Mouse (Mus musculus): ENCODE results near the gene Pcgf5.

Gene Pcgf5

DNA sequence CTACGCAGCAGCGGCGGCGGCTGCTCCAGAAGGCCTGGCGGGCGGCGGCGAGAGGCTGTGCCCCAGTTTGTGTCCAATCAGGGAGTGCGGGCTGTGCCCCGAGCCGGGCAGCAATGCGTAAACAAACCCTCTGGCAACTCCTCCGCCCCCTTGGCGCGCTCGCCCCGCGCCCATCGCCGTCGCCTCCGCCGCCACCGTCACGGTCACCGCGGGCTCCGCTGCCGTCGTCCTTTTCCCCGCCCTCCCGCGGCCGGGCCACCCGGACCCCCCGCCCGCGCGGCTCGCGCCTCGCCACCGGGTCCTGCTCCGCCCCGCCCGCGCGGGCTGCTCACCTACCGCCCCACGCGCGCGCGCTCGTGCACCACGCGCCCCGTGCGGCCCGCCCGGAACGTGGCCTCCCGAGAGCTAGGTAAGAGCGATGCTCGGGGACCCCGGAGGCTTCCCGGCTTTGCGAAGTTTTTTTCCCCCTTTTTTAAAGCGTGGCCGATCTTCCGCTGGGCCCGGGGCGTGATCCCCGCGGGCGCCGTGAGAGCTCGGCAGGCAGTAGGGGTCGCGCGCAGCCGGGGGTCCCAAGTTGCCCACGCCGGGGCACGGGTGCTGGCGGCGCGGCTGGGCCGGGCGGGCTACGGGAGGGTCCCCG lies at the start of gene Pcgf5:
TSS of gene Pcgf5 (plus strand) at position 149 of the 640 bp plus-strand sequence.
- DNase-seq: peak; percentile 77 to 92

GRCm38 (mm10) chr19:36305542-36305941 lies 42.6 kb upstream of the Pcgf5 start:
- DNase-seq: no peak

DNA sequence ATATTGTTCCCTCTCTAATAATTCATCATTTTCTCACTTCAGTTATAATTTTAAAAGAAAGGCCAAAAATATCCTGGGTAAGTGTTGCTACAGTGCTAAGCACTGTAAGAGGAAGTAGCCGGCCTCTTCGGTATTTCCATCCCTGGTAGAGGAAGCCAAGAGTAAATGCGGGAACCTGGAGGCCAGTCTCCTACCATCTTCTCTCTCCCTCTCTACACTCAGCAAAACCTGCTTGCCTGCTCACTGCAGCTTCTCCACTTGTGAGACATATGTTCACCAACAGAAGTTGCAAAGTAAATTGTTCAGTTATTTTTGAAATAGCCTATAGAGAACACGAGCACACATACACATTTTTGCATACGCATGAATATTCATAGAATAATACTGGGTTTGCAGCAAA lies 34.1 kb upstream of the Pcgf5 start:
- no peak for DNase-seq

GRCm38 (mm10) chr19:36319735-36320134 lies 28.4 kb upstream of the Pcgf5 start:
- no peak for DNase-seq

DNA sequence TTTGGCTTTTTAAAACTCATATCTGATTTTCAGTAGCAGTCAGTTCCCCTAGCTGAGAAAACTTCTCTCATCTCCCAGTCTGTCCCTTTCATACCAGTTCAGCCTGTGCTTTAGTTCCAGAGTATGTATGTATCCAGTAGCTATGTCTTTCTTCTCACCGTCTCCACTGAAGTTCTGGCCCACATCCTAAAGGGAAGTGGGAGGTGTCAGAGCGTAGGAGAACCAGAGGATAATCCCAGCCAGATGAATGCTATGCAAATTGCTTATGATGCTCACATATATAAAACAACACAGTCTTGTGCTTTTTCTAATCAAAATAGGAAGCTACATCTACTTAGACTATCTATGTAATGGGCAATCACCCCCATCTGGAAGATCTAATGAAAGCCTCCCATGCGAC lies 27.0 kb upstream of the Pcgf5 start:
- DNase-seq: no peak

DNA sequence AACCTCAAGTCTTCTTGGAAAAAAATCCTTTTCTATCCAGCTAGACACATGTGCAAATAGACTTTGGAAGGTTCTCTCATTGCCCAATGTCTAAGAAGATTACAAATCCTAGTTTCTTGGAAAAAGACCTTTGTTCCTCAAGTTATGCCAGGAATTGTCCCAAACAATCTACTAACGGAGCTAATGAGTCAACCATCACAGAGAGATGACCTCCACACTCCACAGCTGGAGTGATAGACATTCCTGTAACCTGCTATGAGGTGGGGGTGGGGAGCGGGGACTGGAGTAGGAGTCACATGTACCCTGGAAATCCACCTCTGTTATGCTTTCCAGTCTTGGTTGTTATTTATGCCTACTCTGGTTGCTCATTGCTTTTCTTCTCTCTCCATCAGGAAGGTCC lies 24.8 kb upstream of the Pcgf5 start:
- peak; percentile 21 to 61 for DNase-seq

DNA sequence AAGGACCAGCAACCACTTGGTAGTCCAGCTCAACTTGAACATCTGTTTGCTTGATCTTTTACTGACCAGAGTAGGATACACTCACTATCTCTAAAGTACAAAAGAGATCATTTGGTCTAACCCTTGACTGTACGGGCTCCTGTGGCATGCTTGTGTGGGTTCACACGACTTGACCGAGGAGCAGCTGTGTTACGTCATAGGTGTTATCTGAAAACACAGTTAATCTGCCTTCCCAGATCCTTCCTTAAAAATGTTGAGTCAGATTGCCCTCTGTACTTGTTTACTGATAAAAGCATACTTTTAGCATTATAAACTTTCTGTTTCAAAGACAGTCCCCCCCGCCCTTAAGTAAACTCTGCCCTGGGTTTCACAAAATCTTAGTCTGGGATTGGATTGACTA lies 19.4 kb upstream of the Pcgf5 start:
- no peak for DNase-seq

- peak; percentile 48 to 69 for DNase-seq
These were observed 733 bp upstream of the Pcgf5 start for GRCm38 (mm10) chr19:36347376-36347775.

DNA sequence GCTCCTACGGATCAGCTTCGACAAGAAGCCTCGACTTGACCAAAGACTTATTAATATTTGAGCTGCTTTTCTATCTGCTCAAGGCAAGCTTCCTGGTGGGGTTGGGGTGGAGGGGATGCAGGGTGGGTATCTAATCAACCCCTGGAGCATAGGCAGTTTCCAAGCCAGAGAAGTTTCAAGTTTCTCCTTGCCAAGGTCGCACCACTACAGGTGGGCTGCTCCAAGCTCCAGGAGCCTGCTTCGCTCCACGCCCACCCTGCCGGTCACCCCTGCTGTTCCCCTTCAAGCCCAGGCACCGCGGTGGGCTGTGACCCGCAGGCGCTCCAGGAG lies 313 bp upstream of the Pcgf5 start:
- no peak for DNase-seq

DNA sequence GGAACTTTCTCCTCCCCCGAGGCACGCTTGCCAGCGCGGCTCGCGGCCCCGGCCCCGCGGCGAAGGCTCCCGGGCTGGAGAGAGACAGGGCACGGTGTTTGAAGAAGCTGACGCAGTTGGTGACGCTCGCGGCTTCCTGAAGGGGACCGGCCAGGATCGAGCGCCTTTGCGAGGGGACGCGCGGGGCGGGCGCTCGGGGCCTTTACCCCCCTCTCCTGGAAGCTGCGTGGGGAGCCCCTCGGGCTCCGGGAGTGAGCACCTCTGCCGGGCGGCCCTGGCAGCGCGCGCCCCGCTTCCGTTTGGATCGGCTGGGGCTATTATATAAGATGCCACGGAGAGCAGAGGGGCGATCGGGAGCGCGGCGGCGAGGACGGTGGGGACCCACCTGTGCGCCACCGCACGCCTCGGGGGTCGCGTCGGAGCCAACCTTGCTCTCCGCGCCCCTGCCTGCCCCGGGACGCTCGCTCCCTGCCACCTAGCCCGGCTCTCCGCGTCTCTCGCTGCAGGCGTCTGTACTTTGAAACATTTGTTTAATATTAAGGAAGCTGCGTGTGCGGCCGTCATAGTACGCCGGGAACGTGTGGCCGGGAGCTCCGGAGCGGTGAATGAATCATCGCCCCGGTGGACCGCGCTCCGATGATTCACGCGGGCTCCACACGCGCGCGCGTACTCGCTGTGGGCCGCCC lies 835 bp downstream of the Pcgf5 start:
- DNase-seq: peak; percentile 60 to 83

GRCm38 (mm10) chr19:36349487-36349955 lies 1.4 kb downstream of the Pcgf5 start:
- DNase-seq: peak in 1 of 2 experiments; percentile 14

- DNase-seq: no peak
These were observed 2.1 kb downstream of the Pcgf5 start for GRCm38 (mm10) chr19:36350181-36350580.

DNA sequence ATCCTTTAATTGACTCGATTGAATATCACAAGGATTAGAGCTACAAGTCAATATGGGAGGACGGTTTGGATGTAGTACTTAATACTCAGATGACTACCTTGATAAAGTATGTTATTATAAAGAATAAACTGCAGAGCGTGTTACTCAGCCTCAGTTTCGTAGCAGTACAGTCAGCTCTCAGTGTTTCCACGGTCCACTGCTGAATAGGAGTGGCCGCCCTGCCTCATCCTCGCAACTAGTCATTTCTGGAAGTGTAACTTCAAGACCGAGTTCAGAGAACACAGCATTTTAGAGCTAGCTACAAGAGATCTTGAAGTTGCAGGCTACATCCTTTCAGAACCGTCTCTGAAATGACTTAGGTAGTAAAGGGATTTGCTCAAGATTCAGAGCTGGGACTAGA lies 2.8 kb downstream of the Pcgf5 start:
- DNase-seq: no peak

- no peak for DNase-seq
These were observed 14.4 kb downstream of the Pcgf5 start for GRCm38 (mm10) chr19:36362541-36362940.

DNA sequence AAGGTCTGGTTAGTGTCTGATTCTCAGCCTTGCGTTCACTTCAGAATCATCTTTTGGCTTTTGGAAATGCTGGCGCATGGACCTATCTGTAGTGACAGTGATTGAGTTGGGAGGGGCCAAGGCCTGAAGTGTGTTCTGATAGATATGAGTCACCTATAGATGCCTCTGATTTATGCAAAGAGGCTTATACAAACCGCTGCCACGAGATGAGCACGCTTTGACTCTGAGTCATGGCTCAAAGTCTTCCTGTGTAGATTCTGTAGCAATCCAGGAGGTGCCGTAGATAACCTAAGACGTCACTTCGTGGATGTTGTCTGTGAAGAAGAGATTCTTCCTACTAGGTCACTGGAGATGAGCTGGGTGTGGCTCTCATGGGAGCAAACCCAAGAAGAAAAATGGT lies 16.6 kb downstream of the Pcgf5 start:
- no peak for DNase-seq

GRCm38 (mm10) chr19:36371478-36371877 lies 23.4 kb downstream of the Pcgf5 start:
- no peak for DNase-seq

DNA sequence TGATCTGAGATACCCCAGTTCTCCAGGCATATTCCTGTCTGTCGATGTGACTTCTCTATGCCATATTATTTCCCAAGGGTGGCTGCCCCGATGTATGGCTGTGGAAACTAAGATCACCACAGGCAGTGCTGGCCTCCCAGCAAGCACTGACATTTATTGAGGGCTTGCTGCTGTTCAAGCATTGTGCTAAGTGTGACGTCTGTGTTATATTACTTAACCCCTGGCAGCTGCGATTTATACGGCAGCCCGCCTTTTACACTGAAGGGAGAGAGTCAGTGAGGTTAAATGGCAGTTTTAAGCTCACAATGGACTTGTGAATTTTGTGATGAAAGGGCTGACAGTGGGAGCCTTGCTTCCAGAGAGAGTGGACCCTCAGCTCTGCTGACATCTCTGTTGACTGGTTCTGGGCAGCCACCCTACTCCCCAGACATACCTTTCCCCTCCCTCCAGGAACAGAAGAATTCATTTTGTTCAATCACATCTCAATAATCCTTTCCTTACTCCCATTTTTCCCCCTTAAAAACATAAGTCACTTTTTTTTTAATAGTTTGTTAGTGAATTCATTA lies 25.0 kb downstream of the Pcgf5 start:
- DNase-seq: no peak

DNA sequence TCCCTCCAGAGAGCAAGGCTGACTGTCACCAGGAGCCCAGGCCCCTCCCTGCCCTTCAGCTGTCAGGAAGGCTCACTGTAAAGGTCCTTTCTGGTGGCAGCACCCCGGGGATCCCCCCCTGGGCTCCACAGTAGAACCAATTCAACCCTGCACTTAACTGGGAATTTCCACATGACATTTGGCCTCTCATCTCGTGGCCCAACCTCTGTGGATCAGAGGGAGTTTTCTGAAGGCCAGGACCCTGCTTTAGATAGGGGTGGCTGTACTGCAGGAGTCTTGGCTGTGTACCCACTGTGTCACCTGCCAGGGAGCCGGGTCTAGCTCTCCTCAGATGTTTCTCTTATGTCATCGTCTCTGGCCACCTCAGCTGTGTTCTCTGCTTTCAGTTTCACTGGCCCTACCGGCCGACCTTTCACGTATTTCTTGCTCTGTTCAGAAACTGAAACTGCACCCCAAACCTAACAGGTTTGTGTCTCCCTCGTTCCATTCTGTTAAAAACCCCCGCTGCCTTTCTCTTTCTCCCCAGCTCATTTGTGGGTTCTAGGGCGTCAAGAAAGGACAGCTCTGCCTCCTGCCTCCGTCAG lies 27.2 kb downstream of the Pcgf5 start:
- DNase-seq: no peak

DNA sequence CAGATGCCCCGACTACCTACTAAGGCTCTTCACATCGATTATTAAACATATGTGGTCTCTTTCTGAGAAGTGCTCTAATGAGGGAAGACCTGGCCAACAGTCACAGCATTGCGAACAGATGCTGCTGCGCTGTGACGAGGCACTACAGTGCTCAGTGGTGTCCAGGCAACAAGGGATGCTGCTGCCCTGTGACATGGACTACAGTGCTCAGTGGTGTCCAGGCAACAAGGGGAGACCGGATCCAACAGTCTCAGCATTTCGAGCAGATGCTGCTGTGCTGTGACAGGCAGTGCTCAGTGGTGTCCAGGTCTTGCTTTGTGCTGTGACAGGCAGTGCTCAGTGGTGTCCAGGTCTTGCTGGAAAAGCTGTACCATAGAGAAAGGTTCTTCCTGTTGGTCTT lies 29.6 kb downstream of the Pcgf5 start:
- no peak for DNase-seq

- no peak for DNase-seq
These were observed 30.6 kb downstream of the Pcgf5 start for GRCm38 (mm10) chr19:36378511-36379232.

DNA sequence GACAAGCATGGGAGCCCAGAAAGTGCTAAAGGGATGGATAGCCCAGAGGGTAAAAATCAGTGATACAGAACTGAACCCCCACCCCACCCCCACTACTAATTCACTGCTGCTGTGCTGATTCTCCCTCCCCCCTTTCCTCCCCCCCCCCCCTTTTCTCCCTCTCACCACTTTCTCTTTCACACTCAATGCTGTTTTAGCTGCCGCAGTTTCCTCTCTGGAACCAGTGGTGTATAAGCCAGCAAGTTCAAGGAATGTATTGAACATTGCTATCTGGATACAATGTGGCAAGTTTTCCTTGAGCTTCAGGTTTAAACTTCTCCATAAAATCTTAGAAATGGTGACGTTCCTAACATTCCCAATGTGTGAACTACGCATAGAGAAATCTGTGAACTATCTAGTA lies 34.8 kb downstream of the Pcgf5 start:
- no peak for DNase-seq

DNA sequence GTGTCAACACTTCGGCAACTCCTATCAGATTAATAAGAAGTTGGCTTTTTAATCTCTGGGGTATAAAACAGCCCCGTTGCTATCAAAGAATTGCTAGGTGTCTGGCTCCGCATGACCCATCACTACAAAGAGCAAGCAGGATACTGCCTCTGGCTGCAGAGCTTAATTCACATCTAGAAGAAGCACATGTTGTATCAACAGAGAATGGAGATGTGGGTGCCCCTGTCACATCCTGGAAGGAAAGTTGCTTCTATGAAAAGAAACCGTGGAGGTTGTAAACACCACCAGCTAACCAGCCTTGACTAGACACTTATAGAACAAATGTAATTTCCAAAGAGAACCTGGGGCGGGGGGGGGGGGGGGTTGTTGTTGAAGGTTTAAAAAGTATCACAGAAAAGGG lies 35.9 kb downstream of the Pcgf5 start:
- DNase-seq: no peak

GRCm38 (mm10) chr19:36384426-36384825 lies 36.3 kb downstream of the Pcgf5 start:
- DNase-seq: no peak

Measured in kidney, postnatal 25 days (tissue).